Mouse (Mus musculus): ENCODE measurements at regions not wholly inside any gene's neighbourhood (a gene's known extent, or its start where the extent isn't known, plus 50 kb on each side); places are given as distances from the start of the nearest gene placed in this dataset.

GRCm38 (mm10) chr14:45056291-45056690 lies 68.3 kb downstream of the Ptger2 start:
- ATAC-seq (no peak), DNase-seq (no peak)
- H3K4me1 ChIP-seq (ENCODE audit: insufficient read depth), result no peaks in the 10 kb centered on the region
- 67% methylated on average over 6 of the region's 6 CpGs for WGBS (ENCODE audit: insufficient replicate concordance)
- TF ChIP-seq CTCF (IDR thresholded peaks at IDR 0.05; ENCODE audit: low read depth) (no peak), EP300 (IDR thresholded peaks at IDR 0.05; ENCODE audit: low read depth) (no peak)
- no peaks in the 10 kb centered on the region for H3K9me3 ChIP-seq (ENCODE audit: low read length)
- H3K27ac ChIP-seq (ENCODE audit: low read depth), result no peak overlapping the region
- H3K9ac ChIP-seq (replicated peaks), result no peak overlapping the region
- no peaks in the 10 kb centered on the region for H3K36me3 ChIP-seq (replicated peaks; ENCODE audit: insufficient read depth, low read length)
- no peak overlapping the region for H3K4me3 ChIP-seq (ENCODE audit: low read depth, low read length)
- H3K27me3 ChIP-seq (ENCODE audit: insufficient read depth, low read length), result no peaks in the 10 kb centered on the region
- no peak overlapping the region for H3K4me2 ChIP-seq (ENCODE audit: low read depth, low read length)

- no peak overlapping the region for H3K27ac ChIP-seq (ENCODE audit: low read depth)
- 74% methylated on average over 3 of the region's 3 CpGs for WGBS (ENCODE audit: insufficient replicate concordance)
- ATAC-seq, result no peak
Measured at GRCm38 (mm10) chr14:45061681-45062080, 73.7 kb downstream of the Ptger2 start.

GRCm38 (mm10) chr14:45064498-45064897 lies 76.5 kb downstream of the Ptger2 start:
- no peaks in the 10 kb centered on the region for H3K27me3 ChIP-seq (ENCODE audit: insufficient read depth, low read length)
- H3K36me3 ChIP-seq (replicated peaks; ENCODE audit: insufficient read depth, low read length), result no peaks in the 10 kb centered on the region
- 0 out of 2 replicates have a peak, but pooled peaks cover 3% of the 10 kb centered on the region for H3K9me3 ChIP-seq (ENCODE audit: low read length)
- WGBS (ENCODE audit: insufficient replicate concordance), result 74% methylated on average over 1 of the region's 1 CpGs
- H3K4me2 ChIP-seq (ENCODE audit: low read depth, low read length), result no peak overlapping the region
- H3K4me1 ChIP-seq (ENCODE audit: insufficient read depth), result no peaks in the 10 kb centered on the region
- ATAC-seq, result no peak
- no peak for DNase-seq
- no peak overlapping the region for H3K9ac ChIP-seq (replicated peaks)
- no peak overlapping the region for H3K4me3 ChIP-seq (ENCODE audit: low read depth, low read length)
- TF ChIP-seq EP300 (IDR thresholded peaks at IDR 0.05; ENCODE audit: low read depth), result no peak
- TF ChIP-seq CTCF (IDR thresholded peaks at IDR 0.05; ENCODE audit: low read depth), result no peak
- H3K27ac ChIP-seq (ENCODE audit: low read depth), result no peak overlapping the region

More at GRCm38 (mm10) chr14:45061681-45062080, 73.7 kb downstream of the Ptger2 start:
- TF ChIP-seq CTCF (IDR thresholded peaks at IDR 0.05; ENCODE audit: low read depth) (no peak), EP300 (IDR thresholded peaks at IDR 0.05; ENCODE audit: low read depth) (no peak)
- Histone ChIP-seq H3K9me3 (ENCODE audit: low read length) (no peaks in the 10 kb centered on the region), H3K4me2 (ENCODE audit: low read depth, low read length) (no peak overlapping the region), H3K4me1 (ENCODE audit: insufficient read depth) (no peaks in the 10 kb centered on the region), H3K27me3 (ENCODE audit: insufficient read depth, low read length) (no peaks in the 10 kb centered on the region), H3K36me3 (replicated peaks; ENCODE audit: insufficient read depth, low read length) (no peaks in the 10 kb centered on the region), H3K9ac (replicated peaks) (no peak overlapping the region), H3K4me3 (ENCODE audit: low read depth, low read length) (no peak overlapping the region)
- no peak for DNase-seq

- WGBS (ENCODE audit: insufficient replicate concordance), result 37% methylated on average over 6 of the region's 6 CpGs
- no peaks in the 10 kb centered on the region for H3K4me1 ChIP-seq (ENCODE audit: insufficient read depth)
- no peak overlapping the region for H3K4me2 ChIP-seq (ENCODE audit: low read depth, low read length)
- H3K36me3 ChIP-seq (replicated peaks; ENCODE audit: insufficient read depth, low read length), result no peaks in the 10 kb centered on the region
- no peak for ATAC-seq
- H3K27ac ChIP-seq (ENCODE audit: low read depth), result no peak overlapping the region
- H3K9me3 ChIP-seq (ENCODE audit: low read length), result 0 out of 2 replicates have a peak, but pooled peaks cover 3% of the 10 kb centered on the region
- no peak overlapping the region for H3K9ac ChIP-seq (replicated peaks)
- DNase-seq, result no peak
- no peak for TF ChIP-seq EP300 (IDR thresholded peaks at IDR 0.05; ENCODE audit: low read depth)
- no peak for TF ChIP-seq CTCF (IDR thresholded peaks at IDR 0.05; ENCODE audit: low read depth)
- H3K4me3 ChIP-seq (ENCODE audit: low read depth, low read length), result no peak overlapping the region
- no peaks in the 10 kb centered on the region for H3K27me3 ChIP-seq (ENCODE audit: insufficient read depth, low read length)
Measured at GRCm38 (mm10) chr14:45069598-45070212, 81.7 kb downstream of the Ptger2 start.

GRCm38 (mm10) chr14:45074902-45075488 lies 87.0 kb downstream of the Ptger2 start:
- no peak for DNase-seq
- no peak for TF ChIP-seq EP300 (IDR thresholded peaks at IDR 0.05; ENCODE audit: low read depth)
- TF ChIP-seq CTCF (IDR thresholded peaks at IDR 0.05; ENCODE audit: low read depth), result no peak

GRCm38 (mm10) chr14:45077216-45077615 lies 89.2 kb downstream of the Ptger2 start:
- WGBS (ENCODE audit: insufficient replicate concordance), result 64% methylated on average over 1 of the region's 1 CpGs
- H3K36me3 ChIP-seq (replicated peaks; ENCODE audit: insufficient read depth, low read length), result no peaks in the 10 kb centered on the region
- H3K4me2 ChIP-seq (ENCODE audit: low read depth, low read length), result no peak overlapping the region
- no peaks in the 10 kb centered on the region for H3K4me1 ChIP-seq (ENCODE audit: insufficient read depth)
- H3K4me3 ChIP-seq (ENCODE audit: low read depth, low read length), result no peak overlapping the region
- H3K9me3 ChIP-seq (ENCODE audit: low read length), result no peaks in the 10 kb centered on the region
- H3K27ac ChIP-seq (ENCODE audit: low read depth), result no peak overlapping the region
- no peaks in the 10 kb centered on the region for H3K27me3 ChIP-seq (ENCODE audit: insufficient read depth, low read length)
- DNase-seq, result no peak
- H3K9ac ChIP-seq (replicated peaks), result no peak overlapping the region
- ATAC-seq, result no peak
- TF ChIP-seq EP300 (IDR thresholded peaks at IDR 0.05; ENCODE audit: low read depth), result no peak
- no peak for TF ChIP-seq CTCF (IDR thresholded peaks at IDR 0.05; ENCODE audit: low read depth)

More at GRCm38 (mm10) chr14:45074902-45075488, 87.0 kb downstream of the Ptger2 start:
- H3K4me1 ChIP-seq (ENCODE audit: insufficient read depth), result no peaks in the 10 kb centered on the region
- ATAC-seq, result peak; percentile 13; the same call in 1 of the 2 replicates
- H3K4me2 ChIP-seq (ENCODE audit: low read depth, low read length), result no peak overlapping the region
- no peaks in the 10 kb centered on the region for H3K9me3 ChIP-seq (ENCODE audit: low read length)
- 37% methylated on average over 4 of the region's 4 CpGs for WGBS (ENCODE audit: insufficient replicate concordance)
- H3K27me3 ChIP-seq (ENCODE audit: insufficient read depth, low read length), result no peaks in the 10 kb centered on the region
- H3K27ac ChIP-seq (ENCODE audit: low read depth), result no peak overlapping the region
- H3K4me3 ChIP-seq (ENCODE audit: low read depth, low read length), result no peak overlapping the region
- no peaks in the 10 kb centered on the region for H3K36me3 ChIP-seq (replicated peaks; ENCODE audit: insufficient read depth, low read length)
- H3K9ac ChIP-seq (replicated peaks), result no peak overlapping the region

All from liver, postnatal 0 days (tissue).